Mouse (Mus musculus): Measurements from ENCODE around the gene Bbs7.
A peak's percentile ranks its signal among the peaks of the same experiment; 100 is the strongest.
"Not testable (repeated sequence)": the region's sequence is repeated elsewhere in the genome, so short reads cannot be mapped to it uniquely, and the experiment has no call there.

Bbs7 gene

GRCm38 (mm10) chr3:36613202-36613907 lies at the start of gene Bbs7:
Bbs7 (minus strand) TSS chr3:36613477.
- peak; percentile 95 for DNase-seq (ENCODE audit: low spot score)

GRCm38 (mm10) chr3:36645245-36645559 lies 31.9 kb upstream of the Bbs7 start:
- not testable (repeated sequence) for DNase-seq (ENCODE audit: low spot score)

- no peak for DNase-seq (ENCODE audit: low spot score)
Observed at GRCm38 (mm10) chr3:36644554-36645244, 31.4 kb upstream of the Bbs7 start.

- no peak for DNase-seq (ENCODE audit: low spot score)
Observed at GRCm38 (mm10) chr3:36643354-36643753, 30.1 kb upstream of the Bbs7 start.

- DNase-seq (ENCODE audit: low spot score) = peak; percentile 24
Observed at GRCm38 (mm10) chr3:36642736-36643135, 29.5 kb upstream of the Bbs7 start.

GRCm38 (mm10) chr3:36640787-36641186 lies 27.5 kb upstream of the Bbs7 start:
- no peak for DNase-seq (ENCODE audit: low spot score)

- peak; percentile 48 for DNase-seq (ENCODE audit: low spot score)
Observed at GRCm38 (mm10) chr3:36635449-36635848, 22.2 kb upstream of the Bbs7 start.

GRCm38 (mm10) chr3:36626803-36627202 lies 13.5 kb upstream of the Bbs7 start:
- DNase-seq (ENCODE audit: low spot score) = no peak

GRCm38 (mm10) chr3:36618181-36618580 lies 4.9 kb upstream of the Bbs7 start:
- DNase-seq (ENCODE audit: low spot score) = no peak

- DNase-seq (ENCODE audit: low spot score) = peak; percentile 7
Observed at GRCm38 (mm10) chr3:36613908-36614255, 605 bp upstream of the Bbs7 start.

- peak; percentile 9 for DNase-seq (ENCODE audit: low spot score)
Observed at GRCm38 (mm10) chr3:36612687-36613086, 590 bp downstream of the Bbs7 start.

GRCm38 (mm10) chr3:36605894-36606783 lies 7.1 kb downstream of the Bbs7 start:
- no peak for DNase-seq (ENCODE audit: low spot score)

- not testable (repeated sequence) for DNase-seq (ENCODE audit: low spot score)
Observed at GRCm38 (mm10) chr3:36599773-36600172, 13.5 kb downstream of the Bbs7 start.

GRCm38 (mm10) chr3:36598811-36599210 lies 14.5 kb downstream of the Bbs7 start:
- DNase-seq (ENCODE audit: low spot score) = no peak

- peak; percentile 98 for DNase-seq (ENCODE audit: low spot score)
Observed at GRCm38 (mm10) chr3:36571827-36572378, 41.4 kb downstream of the Bbs7 start, which contains the start of gene Ccna2. Ccna2 (minus strand) TSS chr3:36572150.

GRCm38 (mm10) chr3:36571361-36571826 lies 41.9 kb downstream of the Bbs7 start:
- DNase-seq (ENCODE audit: low spot score) = no peak

GRCm38 (mm10) chr3:36569836-36570235 lies 43.4 kb downstream of the Bbs7 start:
- DNase-seq (ENCODE audit: low spot score) = no peak

GRCm38 (mm10) chr3:36563666-36564065 lies 49.6 kb downstream of the Bbs7 start:
- DNase-seq (ENCODE audit: low spot score) = no peak

- DNase-seq (ENCODE audit: low spot score) = no peak
Observed at GRCm38 (mm10) chr3:36559606-36560005, 53.7 kb downstream of the Bbs7 start.

GRCm38 (mm10) chr3:36557601-36558000 lies 55.7 kb downstream of the Bbs7 start:
- DNase-seq (ENCODE audit: low spot score) = no peak

- DNase-seq (ENCODE audit: low spot score) = peak; percentile 94
Observed at GRCm38 (mm10) chr3:36552406-36553047, 60.8 kb downstream of the Bbs7 start, which contains the start of gene Exosc9. Exosc9 (plus strand) TSS chr3:36552606.
